Mouse (Mus musculus): ENCODE results near the gene Slc31a2.

DNA sequence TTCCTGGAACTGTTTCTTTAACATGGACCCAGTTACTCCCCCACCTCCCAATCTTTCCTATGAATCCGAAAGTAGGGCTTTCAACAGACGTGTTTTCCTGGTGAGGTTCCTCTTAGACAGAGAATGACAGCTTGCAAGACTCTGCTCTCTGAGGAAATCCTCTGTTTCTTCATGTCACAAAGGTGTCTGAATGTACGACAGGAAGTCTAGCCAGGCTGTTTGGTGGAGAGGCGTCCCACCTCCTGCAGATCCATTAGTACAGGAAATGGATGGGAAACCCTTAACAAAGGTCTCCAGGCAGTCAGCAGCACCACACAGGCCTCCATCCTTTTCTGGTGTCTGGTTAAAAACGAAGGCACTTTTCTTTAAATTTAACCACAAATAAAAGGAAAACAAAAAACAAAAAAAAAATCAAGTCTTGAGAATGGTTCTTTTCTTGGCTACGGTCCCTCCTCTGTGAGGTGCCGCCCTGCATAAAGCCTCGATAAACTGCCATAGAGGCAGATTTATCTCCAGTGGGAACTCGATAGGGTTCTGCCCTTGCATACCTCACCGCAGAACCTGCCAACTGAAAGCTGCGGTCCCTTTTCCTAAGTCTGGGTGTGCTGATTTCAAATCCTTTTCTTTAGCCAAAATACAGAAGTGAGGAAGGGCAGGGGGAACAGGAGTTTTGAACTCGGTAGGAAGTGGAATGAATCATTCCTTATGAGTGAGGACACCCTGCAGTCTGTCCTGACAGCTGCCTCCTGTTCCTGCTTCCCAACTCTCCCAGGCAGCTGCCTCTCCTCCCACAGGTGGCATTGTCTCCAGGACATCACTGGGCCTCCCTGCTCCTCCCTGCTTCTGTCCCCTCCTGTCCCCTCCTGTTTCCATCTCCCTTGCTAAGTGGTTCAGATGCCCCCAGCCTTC is 24.9 kb downstream of the Slc31a2 start:
- no peak for TF ChIP-seq GATA1 (IDR thresholded peaks at IDR 0.05; ENCODE audit: borderline replicate concordance, low read length)
- no peak for TF ChIP-seq FLI1 (IDR thresholded peaks at IDR 0.05; ENCODE audit: low read length)

All from megakaryocyte, embryonic 14.5 days (primary cell).